Mouse (Mus musculus) layer of hippocampus, postnatal 10 days (tissue): ENCODE results near the gene Phactr1. TPM values are rescaled to one million over a fixed set of nuclear protein-coding genes. Genes with fewer than 3 reads are reported as not detected.
A peak's percentile ranks its signal among the peaks of the same experiment; 100 is the strongest.

ENCODE experiments used
- DNase-seq, 2 experiments: peaks; one replicate each; pipeline ENCODE4 v3.0.0; 2021; ENCODE audit warnings: low spot score in 2 of 2
- total RNA-seq, 2 experiments: library from RNA; stranded (reverse); gene quantifications; 2 replicates each; pipeline ENCODE4 v1.2.3; 2021

Phactr1 gene
- total RNA-seq, 2 experiments from 2014 or later: 222 to 228 TPM

DNA sequence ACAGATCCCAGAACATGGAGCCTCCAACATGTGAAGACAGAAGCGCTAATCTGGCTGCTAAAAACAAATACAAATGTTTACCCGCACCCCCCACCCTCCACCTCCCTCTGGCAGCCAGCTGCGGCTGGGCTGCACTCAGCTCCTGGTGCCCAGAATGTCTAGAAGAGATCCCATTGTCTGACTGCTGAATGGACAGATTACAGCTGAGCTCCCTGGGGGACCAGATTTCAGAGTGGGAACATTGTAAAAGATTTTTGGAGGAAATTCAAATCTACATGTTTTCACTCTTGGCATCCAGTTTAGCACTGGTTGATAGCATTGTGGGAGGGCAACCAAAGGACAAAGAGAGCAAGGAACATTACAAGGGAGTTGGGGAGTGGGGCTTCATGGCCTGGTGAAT lies 331.1 kb downstream of the Phactr1 start:
- DNase-seq: no peak

DNA sequence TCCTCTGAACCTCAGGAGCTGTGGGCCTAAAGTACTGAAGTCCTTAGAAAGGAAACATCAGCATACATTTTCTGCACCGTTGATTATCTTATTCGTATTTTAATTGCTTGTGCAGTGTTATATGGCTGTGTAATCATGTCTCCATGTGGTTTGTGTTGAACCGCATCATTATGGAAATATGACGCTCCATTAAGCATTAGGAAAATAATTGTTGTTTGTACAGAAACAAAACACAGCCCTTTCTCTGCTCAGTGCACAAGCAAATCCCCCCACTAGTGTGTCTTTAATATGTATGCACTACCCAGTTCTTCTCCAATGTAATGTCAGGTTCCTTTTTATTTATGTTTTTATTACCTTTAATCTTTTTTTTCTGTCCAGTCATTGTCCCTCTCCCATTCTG lies 333.6 kb downstream of the Phactr1 start:
- DNase-seq: no peak

DNA sequence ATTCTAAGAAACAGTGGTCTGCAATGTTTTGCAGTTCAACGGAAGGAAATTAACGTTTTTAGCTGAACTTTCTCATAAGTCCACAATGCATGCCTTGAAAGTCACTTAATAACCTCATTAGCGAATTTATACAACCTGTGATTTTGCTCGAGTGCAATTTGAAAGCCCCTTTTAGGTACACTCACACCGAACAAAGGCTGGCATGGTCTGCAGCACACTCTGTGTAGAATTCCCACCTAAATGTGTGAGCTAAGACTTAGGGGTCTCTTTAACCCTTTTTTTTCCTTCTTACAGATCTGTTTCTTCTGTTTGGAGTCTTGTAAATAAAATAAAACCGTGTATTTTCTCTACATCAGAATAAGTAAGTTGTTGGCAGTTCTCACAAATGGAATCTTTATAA lies 335.3 kb downstream of the Phactr1 start:
- DNase-seq: no peak

DNA sequence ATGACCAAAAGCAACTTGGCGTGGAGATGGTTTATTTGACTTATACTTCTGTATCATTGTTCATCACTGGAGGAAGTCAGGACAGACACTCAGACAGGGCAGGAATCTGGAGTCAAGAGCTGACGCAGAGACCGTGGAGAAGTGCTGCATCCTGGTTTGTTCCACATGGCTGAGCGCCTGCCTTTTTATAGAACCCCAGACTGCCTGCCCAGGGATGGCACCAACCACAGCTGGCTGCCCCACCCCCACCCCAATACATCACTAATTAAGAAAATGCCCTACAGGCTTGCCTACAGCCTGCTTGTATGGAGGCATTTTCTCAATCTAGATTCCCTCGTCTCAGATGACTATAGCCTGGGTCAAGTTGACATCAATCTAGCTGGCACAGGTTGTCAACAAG lies 338.4 kb downstream of the Phactr1 start:
- no peak for DNase-seq

DNA sequence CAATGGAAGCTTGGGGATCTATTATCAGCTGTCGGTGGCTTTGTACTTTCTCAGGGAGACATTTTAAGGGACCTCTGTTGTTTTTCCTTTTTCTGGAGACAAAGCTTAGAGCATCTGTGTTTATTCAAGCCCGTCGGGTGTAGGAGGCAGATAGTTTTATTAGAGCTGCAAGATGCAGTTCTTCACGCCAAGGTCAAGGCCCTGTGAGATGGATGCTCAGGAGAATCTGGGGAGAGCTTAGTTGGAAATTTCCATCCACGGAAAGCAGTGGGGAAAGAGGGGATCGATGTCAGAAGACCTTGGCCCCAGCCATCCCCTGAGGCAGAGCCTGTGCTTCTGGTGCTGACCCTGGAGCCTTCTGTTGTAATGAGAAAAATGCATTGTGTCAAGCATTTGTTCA lies 340.6 kb downstream of the Phactr1 start:
- DNase-seq: no peak

DNA sequence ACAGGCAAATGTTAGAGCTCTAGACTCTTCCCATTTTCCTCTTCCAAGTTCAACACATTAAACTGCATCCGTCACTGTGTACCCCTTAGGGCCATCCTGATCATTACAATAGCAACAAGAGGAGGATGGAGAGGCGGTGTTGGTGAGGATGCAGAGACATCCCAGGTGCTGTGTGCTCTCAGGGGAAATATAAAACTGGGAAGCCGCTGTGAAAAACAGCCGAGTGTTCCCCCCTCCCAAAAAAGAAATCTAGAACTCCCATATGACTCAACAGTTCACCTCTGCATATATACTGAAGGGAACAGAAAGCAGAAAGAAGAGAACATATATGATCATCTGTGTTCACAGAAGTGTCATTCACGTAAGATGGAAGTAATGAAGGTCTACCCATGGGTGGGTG lies 342.6 kb downstream of the Phactr1 start:
- no peak for DNase-seq

DNA sequence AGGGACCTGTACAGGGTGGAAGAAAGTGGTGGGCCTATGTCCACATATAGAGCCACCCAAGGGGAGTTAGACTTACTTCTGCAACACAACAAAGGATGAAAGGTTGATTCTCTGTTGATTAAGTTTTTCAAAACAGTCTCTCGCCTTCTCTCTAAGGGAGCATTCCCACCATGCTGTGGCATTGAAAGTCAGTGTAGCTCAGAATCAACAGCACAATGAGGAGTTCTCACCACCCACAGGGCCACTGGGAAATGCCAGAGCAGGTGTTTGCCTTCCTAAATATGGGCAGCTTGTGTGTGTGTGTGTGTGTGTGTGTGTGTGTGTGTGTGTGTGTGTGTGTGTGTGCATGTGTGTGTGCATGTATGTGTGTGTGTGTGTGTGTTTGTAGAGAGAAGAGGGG lies 347.1 kb downstream of the Phactr1 start:
- DNase-seq: no peak

DNA sequence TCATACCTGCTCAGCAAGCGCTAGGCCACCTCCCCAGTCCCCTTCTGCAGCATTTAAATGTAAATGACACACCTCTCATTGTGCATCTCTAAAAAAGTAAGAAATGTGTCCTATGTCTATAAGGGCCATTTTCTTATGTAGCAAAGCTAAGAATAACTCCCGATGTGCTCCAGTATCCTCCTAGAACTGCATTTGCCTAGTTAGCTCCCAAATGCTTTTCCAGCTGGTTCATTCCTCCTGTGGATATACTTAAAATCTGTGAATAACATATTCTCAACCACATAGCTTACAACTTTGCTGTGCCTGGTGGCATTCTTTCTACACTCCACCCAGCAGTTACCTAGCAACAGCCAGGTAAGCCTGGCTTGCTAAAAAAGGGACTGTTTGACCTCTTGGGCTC lies 349.8 kb downstream of the Phactr1 start:
- DNase-seq: no peak

DNA sequence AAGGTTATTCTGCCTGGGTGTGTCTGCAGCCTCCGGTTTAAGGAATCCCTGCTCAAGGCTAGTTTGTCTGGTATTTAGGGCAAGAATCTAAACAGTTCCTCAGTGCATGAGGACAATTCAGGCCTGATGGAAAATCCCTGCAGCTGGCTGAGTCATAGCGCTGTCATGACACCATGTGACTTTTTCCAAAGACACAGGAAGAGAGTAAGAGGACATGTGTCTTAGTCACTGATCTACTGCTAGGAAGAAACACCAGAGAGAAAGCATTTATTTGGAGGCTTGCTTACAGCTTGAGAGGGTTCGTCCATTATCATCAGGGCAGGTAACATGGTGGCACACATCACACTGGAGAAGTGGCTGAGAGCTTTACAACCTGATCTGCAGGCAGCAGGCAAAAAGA lies 352.0 kb downstream of the Phactr1 start:
- DNase-seq: no peak

DNA sequence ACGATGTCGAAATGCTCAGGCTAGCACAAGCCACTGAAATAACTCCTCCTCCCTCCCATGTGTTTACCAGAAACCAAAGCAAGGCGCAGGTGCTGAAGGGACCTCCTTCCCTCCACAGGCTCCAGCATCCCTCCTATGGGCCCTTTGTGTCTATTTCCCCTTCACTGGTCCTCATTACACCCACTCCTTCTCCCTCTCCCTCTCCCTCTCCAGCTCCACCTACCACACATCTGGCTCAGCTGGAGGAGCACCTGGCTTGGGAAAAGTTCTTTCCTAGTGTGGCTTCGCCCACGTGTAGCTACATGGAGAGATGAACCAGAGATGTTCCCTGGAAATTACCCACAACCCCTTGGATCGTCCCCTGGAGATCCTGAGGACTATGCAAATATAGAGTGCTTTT lies 356.1 kb downstream of the Phactr1 start:
- DNase-seq: no peak

DNA sequence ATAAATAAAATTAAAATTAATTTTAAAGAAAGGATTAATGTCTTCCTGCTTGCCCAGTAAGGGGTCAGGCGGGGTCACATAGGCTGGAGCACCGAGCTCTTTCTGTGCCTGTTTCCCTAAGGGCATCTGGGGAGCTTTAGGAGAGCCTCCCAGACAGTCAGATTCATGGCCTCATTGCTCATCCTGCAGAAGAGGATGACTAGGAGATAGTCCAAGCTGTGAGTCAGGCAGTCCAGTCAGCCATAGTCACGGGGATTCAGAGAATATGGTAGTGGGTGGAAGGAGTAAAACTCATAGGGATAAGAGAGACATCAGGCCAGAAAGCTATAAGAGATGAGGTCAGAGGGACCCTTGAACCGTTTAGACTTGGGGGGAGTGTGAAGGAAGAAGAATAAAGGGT lies 362.3 kb downstream of the Phactr1 start:
- DNase-seq: no peak

DNA sequence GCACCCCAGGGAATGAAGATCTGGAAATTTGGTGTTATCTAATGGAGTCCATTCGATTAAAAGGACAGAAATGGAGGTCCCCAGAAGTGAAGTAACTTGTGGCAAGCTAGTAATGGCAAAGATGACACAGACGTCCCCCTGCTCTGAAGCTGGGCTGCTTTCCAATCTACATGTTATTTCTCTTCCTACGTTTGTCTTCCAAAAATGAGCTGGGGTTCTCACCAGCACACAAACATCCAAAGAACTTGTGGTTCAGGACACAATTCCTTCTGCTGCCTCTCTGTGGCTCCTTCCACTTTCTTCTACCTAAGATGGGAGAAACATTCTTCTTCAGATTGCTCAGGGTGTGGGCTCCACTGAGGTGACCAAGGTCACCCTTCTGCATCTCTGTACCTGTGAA lies 368.1 kb downstream of the Phactr1 start:
- no peak for DNase-seq

DNA sequence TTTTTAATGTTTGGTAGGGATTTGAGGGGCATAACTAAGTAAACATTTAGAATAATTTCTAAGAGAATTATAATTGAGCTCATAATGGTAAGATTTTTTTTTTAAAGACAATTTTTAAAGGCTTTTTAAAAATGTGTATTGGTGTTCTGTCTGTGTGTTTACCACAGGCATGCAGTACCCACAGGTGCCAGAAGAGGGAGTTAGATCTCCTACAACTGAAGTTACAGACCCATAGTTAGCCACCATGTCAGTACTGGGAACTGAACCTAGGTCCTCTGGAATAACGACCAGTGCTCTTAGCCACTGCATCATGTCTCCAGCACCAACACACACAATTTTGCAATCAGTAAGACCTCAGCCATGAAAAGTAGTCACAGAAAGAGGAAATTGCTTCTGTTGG lies 372.8 kb downstream of the Phactr1 start:
- DNase-seq: no peak

DNA sequence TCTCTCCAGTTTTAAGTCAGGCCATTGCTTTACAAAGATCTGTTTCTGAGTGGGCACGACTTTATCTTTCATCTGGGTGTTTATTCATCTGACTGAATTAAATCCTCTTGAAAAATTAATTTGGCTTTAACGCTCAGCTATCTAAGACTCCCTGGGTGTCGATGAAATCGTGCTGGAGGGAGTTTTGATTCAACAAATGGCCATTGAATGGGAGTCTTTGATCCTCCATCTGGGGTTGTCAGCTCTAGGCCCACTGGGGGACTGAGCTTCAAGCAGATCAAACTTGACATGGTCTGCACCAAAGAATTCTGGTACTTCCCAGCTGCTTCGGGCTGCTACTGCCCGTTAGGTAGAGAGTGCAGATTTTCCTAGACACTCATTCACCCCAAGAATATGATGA lies 374.7 kb downstream of the Phactr1 start:
- no peak for DNase-seq

DNA sequence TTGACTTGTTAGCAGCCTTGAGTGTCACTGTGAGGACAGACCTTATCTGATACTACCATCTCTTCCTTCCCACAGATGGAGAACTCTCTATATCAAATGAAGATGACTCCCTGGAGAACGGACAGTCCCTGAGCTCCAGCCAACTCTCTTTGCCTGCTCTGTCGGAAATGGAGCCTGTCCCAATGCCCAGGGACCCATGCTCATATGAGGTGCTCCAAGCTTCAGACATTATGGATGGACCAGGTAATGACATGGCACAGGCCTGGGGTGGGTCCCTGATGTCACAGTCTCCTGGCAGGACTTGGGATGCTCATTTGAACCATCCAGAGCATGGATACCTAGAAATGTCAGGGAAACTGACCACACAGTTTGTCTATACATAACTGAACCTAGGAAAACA lies 376.7 kb downstream of the Phactr1 start:
- no peak for DNase-seq

DNA sequence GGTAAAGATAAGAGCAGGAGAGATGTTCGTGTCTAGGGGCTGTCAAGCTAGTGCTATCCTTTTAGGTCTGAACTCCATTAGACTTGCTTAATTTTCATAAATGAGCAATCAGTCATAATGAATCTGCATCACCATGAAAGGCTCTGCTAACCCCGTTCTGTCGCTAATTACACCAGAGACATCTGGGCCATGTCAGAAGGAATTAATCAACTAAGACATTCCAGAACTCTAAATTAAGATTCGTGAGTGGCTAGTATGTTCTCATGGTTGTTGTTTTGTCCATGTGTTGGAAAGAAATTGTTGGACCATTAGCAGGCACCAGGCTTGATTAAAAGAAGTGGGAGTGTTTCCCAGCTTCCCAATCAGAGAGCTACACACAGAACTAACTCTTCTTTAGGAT lies 382.9 kb downstream of the Phactr1 start:
- DNase-seq: no peak

DNA sequence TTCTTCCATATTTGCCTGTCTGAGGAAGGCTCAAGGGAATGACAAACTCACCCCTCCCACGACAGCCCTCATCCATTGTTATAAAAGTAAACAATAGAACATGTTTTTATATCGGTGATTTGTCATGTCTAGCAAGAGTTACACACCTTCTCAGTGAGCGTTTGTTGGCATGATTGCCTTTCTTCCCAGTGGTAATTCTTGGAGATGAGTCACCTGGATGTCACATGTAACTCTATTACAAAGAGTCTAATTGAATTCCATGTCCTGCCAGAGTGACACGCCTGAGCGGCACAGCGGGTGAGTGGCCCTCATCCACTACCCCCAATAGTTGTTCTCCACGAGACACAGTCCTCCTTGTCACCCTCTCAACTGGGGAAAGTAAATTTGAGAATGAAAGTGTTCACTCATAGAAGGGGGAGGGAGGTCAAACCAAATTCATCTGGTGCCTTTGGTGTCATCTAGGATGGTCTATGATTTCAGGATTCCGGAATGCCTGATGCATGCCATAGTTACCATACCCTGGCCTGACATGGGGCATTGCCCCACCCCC lies 388.4 kb downstream of the Phactr1 start:
- DNase-seq: no peak

DNA sequence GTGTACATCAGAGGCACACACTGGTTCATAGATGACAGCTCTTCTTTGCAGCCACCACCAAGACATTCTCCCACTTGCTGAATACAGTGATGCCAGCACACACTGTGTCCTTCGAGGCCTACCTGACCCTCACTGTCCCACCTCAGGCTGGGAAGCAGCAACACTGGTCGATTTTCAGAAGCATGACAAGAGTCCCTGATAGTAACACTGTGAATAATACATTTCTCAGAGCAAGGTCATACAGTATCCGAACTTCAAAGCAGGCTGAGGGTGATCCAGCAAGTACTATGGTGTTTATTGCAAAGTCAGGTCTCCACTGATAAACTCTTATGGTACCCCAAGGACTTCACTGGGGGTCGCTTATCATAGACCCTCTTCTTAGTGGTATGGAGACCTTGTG lies 390.1 kb downstream of the Phactr1 start:
- DNase-seq: no peak

DNA sequence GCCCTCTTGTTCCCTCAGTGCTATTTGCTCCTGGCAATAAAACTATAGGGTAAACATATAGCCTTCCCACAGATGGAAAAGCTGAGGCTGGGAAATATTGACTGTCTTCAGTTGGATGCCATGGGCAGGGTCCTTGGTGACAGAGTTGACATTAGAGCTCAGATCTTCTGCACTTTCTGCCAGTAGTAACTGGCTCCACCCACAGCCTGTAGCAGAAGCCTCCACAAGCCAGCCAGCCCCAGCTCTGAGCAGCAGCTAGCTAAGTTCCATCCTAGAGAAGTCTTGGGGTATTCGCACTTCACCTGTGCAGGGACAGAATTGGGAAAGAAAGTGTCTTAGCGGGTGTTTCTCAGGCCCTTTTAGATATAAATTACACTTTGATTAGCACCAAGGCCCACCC lies 390.5 kb downstream of the Phactr1 start:
- DNase-seq: no peak

DNA sequence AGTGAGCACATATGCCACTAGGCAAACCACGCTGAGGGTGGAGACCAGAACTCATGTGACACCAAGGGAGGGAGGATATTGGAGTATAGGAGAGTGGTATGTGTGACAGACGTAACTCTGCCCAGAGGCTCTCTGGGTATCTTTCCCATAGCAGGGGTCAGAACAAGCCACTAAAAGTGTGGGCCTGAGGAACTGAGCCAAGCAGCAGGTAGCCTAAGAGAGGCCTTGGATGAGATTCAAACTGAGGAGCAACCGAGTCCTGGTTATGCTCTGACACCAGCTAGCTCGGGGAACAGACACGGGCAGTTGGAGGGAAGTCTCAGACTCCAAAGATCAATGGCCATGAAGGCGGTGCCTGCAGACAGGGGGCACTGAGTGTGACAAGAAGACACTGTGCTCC lies 395.0 kb downstream of the Phactr1 start:
- DNase-seq: no peak

DNA sequence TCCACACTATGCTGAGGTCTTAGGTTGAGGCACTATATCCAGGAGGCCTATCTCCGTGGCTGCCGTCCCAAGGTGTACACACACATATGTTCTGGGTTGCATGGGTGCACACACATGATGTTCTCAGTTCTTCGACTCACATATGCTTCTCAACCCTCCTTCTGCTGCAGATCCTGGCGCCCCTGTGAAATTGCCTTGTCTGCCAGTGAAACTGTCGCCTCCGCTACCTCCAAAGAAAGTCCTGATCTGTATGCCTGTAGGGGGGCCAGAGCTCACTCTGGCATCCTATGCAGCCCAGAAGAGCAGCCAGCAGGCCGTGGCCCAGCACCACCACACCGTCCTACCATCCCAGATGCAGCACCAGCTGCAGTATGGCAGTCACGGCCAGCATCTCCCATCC lies 397.1 kb downstream of the Phactr1 start:
- DNase-seq: peak in 1 of 2 experiments; percentile 21

DNA sequence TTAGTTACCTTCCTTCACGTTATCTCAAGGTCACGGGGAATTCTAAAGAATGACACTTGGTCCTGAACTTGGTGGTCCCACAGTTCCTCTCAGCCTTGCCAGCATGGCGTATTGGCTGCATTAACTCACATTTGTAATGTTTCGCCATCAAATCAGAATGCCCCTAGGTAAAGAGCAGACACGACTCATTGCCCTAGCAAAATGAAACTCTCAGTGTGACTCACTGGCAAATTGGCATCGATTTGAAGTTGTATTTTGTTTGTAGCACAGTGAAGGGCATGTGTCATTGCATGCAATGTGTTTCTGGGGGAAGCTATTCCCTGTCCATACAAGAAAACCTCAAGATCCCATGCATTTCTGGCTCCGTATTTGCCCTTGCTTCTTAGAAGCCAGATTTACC lies 404.8 kb downstream of the Phactr1 start:
- no peak for DNase-seq

DNA sequence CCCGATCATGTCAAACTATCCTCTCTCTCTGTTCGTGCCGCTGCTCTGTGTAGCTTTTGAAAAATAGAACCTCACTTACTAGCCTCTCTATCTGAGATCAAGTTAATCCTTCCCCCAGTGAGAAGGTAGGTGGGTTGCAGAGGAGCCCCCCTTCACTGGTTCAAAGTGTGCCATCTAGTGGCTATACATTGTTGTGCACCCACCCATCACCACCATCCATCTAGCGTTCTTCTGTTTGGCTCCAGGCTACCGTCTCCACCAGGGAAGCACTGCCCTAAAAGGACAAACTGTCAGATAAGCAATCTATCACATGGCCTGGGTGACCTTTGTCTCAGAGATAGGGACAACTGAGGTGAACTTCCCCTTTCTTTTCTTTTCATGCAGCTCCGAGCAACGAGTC lies 413.9 kb downstream of the Phactr1 start:
- peak; percentile 47 to 67 for DNase-seq

DNA sequence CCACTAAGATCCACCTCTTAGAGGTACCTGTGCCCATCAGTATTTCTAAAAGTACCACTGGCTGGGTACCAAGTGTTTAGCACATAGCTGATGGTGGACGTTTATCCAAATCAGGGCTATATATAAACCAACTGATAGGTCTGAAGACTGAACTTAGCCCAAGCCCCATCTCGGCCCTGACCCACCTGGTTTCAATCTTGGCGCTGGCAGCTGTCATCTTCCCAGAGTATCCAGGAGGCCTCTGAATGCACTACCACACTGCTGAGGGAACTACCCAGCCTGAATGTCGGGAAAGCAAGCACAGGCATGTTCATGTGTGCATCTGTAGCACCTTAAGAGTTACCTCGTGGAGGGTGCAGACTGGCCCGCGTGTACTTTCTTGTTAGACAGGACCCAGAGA lies 422.5 kb downstream of the Phactr1 start:
- DNase-seq: no peak
